Mouse (Mus musculus): ENCODE results near the gene Gm13691.
"Not testable (repeated sequence)": the region's sequence is repeated elsewhere in the genome, so short reads cannot be mapped to it uniquely, and the experiment has no call there.

Gene Gm13691

DNA sequence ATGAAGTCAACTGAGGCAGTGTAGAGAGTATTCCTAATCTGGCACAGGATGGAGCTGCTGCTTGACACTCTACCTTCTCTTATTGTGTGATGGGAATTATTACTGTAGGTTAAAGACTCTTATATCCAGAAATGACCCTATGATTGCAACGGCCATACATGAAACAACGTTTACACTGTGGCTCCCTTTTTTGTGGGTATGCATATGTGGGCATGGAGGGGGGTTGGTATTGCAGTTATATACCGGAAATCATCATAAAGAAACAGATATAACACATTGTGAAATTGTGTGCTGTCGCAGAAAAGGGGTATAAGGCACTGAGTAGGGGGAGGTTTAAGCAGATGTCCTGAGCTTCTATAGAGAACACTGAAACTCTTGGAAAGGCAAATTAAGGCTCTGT lies 45.6 kb downstream of the Gm13691 start:
- no peak for DNase-seq

DNA sequence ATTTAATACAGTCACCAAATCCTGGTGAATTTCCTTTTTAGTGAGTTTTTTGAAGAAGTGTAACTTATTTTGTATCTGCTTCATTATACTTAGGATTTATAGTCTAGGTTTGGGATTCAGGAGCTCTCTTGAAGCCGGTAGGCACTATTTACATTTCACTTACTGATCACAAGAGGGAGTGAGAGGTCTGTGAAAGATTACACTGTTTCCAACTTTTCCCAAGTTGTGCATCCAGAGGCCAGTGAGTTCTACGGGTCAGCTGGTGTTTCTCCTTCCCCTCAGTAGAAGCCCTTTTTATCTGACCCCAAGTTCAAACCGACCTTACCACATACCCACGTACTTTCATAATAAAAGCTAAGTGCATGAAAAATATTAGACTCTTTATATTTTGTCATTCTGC lies 47.0 kb downstream of the Gm13691 start:
- DNase-seq, result no peak

- DNase-seq, result not testable (repeated sequence)
Observed at GRCm38 (mm10) chr2:84037943-84038342, 47.6 kb downstream of the Gm13691 start.

DNA sequence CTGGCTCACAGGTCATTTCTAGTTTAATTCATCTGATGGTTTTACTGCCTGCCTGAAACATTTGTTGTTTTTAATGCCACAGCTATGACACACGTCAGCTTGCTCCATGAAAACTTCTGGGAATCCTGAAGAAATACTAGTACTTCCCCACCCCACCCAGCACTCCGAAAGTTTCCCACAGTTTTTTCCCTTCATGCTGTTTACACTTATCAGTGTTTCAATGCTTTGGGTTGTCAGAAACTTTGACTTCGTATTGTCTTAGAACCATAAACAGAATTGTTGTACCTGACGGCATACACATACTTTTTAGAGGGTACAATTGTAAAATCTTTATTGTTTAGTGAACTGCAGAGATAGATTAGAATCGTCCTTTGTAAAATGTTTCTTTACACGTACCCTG lies 48.9 kb downstream of the Gm13691 start:
- DNase-seq, result no peak

All from kidney, postnatal 25 days (tissue).